Mouse (Mus musculus) intestine, embryonic 16.5 days (tissue): ENCODE data around the gene Gm6356. TPM values are rescaled to one million over a fixed set of nuclear protein-coding genes. Genes with fewer than 3 reads are reported as not detected.
"Not testable (repeated sequence)": the region's sequence is repeated elsewhere in the genome, so short reads cannot be mapped to it uniquely, and the experiment has no call there.

Source experiments
- ATAC-seq: fragments of 200-750 bp; cut with Nextera tagmentation; 2 replicates; pipeline ENCODE4 v1.8.0; 2017; ENCODE audit warnings: moderate TSS enrichment, moderate library complexity
- H3K27ac ChIP-seq: fragments of 300-500 bp; sonication (generic); 2 replicates; pipeline ENCODE4 v1.5.1; 2014; ENCODE audit warnings: mild to moderate bottlenecking, low read length
- H3K27me3 ChIP-seq: fragments of 300-500 bp; sonication (generic); replicated peaks from 2 replicates; pipeline ENCODE4 v1.6.1; 2014; ENCODE audit warnings: low read length, control low read depth, mixed read lengths; ENCODE audit not compliant: control insufficient read depth, insufficient read depth
- H3K36me3 ChIP-seq: fragments of 300-500 bp; sonication (generic); 2 replicates; pipeline ENCODE4 v1.6.1; 2014; ENCODE audit warnings: low read length, control low read depth; ENCODE audit not compliant: control insufficient read depth, insufficient read depth
- H3K4me1 ChIP-seq: fragments of 300-500 bp; sonication (generic); 2 replicates; pipeline ENCODE4 v1.6.1; 2014; ENCODE audit warnings: low read length, control low read depth, mixed read lengths; ENCODE audit not compliant: control insufficient read depth, insufficient read depth
- H3K4me2 ChIP-seq: fragments of 300-500 bp; sonication (generic); 2 replicates; pipeline ENCODE4 v1.6.1; 2014; ENCODE audit warnings: low read depth, low read length, control low read depth
- H3K4me3 ChIP-seq: fragments of 300-500 bp; sonication (generic); 2 replicates; pipeline ENCODE4 v1.5.1; 2014; ENCODE audit warnings: mild to moderate bottlenecking, low read length
- H3K9ac ChIP-seq: fragments of 300-500 bp; sonication (generic); 2 replicates; pipeline ENCODE4 v1.6.1; 2014; ENCODE audit warnings: low read depth, low read length
- H3K9me3 ChIP-seq: fragments of 300-500 bp; sonication (generic); 2 replicates; pipeline ENCODE4 v1.6.1; 2016; ENCODE audit warnings: low read length, control low read depth; ENCODE audit not compliant: control insufficient read depth
- WGBS: fragments of 180-500 bp; shearing (Covaris S2); extraction: QIAGEN DNeasy Blood & Tissue Kit; methylation state at CpG from one replicate; pipeline ENCODE4 v1.1.7; 2014; 5-methylcytosine and 5-hydroxymethylcytosine counted together
- polyA plus RNA-seq: library from polyadenylated mRNA; unstranded; fragments of >200 nt; fragmentation: Nextera tagmentation; extraction: Ambion mirVana; gene quantifications from 2 replicates; pipeline ENCODE4 v1.2.1, GENCODE M21; 2015

The Gm6356 gene
- not detected in 2 replicates for polyA plus RNA-seq

DNA sequence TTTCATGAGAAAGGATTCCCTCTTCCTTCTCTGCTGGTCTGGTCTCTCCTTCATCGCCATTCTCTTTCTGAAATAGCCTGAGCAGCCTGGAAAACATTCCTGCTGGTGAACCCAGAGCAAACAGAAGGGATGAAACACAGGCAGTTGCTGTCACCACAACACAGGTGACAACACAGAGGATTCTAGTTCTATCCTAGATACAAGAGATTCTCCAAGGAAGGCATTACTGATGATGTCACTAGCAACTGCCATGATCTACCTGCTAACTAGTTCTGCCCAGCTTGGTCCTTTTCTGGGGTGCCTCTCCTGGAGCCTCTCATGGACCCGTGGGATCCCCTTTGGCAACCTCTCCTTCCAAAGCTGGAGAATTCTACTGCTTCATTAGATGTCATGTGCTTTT is at the start of gene Gm6356:
TSS of gene Gm6356 (minus strand) at position 101 of the 400 bp plus-strand sequence.
- H3K27me3 ChIP-seq, H3K4me3 ChIP-seq, H3K9me3 ChIP-seq, ATAC-seq, H3K27ac ChIP-seq, H3K4me1 ChIP-seq, H3K4me2 ChIP-seq, H3K9ac ChIP-seq, H3K36me3 ChIP-seq: not testable (repeated sequence)
- 48% methylated on average over 1 of the region's 2 CpGs for WGBS

Other genes with a start within 250 kb of the Gm6356 start
- gene Gm3636, start 231.5 kb downstream of the Gm6356 start, polyA plus RNA-seq: 1.8 and 2.2 TPM in 2 replicates
- not detected in 2 replicates for gene Gm8362, start 199.4 kb downstream of the Gm6356 start, polyA plus RNA-seq
- gene Gm3642, start 133.5 kb downstream of the Gm6356 start, polyA plus RNA-seq: not detected in 2 replicates
- gene Gm3667, start 83.9 kb downstream of the Gm6356 start, polyA plus RNA-seq: 0.12 and 0.17 TPM in 2 replicates
- gene Gm10406, start 53.6 kb upstream of the Gm6356 start, polyA plus RNA-seq: 0.13 and 0.27 TPM in 2 replicates
- gene Gm3685, start 71.2 kb upstream of the Gm6356 start, polyA plus RNA-seq: not detected in 2 replicates
- gene Gm3696, start 126.8 kb upstream of the Gm6356 start, polyA plus RNA-seq: 0.49 and 0.70 TPM in 2 replicates
- gene Gm6676, start 151.6 kb upstream of the Gm6356 start, polyA plus RNA-seq: not detected in 2 replicates
- 2.0 and 2.1 TPM in 2 replicates for gene Gm3512, start 200.7 kb upstream of the Gm6356 start, polyA plus RNA-seq
- not detected in 2 replicates for gene Gm16434, start 220.7 kb upstream of the Gm6356 start, polyA plus RNA-seq